Mouse (Mus musculus): Measurements from ENCODE around the gene Orc1.

Orc1 gene

DNA sequence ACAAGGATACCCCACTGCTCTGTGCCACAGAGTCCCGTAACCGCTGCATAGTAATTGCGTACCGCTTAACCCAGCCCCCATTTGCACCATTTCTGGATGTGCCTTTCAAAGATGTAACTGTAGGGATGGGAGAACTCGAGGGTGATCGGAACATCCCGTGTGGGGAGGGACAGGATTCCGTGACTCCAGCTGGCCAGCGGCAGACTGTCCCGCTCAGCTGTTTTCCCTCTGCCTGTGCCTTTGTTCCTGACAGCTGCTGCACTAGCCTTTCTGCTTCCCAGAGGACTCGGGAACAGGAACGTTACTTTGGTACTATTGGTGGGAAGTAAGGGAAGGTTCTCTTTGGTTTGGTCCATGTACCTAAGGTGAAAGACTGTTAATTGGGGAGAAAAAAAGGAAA, 54.5 kb downstream of the Orc1 start:
- in situ Hi-C loops (cut with MboI; ENCODE audit: unreplicated experiment in 2 of 2): loop anchor here in 1 of 2 experiments (5.0 kb wide), 1 partner anchor 296 kb away; no protein-coding TSS in a partner anchor

DNA sequence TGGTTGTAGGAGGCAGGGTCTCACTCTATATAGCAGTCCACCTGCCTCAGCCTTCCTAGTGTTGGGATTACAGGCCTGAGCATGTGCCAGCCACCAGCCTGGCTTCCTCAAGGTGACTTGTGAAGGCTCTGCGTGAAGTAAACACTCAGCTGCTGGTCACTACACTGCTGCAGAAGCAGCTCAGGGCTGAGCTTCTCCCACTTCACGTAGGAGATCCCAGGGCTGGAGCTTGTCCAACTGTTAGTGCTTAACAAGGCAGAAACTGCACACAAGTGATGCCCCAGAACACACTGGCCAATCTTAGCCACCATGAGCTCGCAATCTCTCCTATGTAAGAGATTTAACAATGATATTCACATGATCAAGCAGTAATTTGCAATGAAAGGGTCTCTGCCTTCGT, 55.5 kb downstream of the Orc1 start:
- in situ Hi-C loops (cut with MboI; ENCODE audit: unreplicated experiment in 2 of 2): loop anchor here (5.0 kb wide), 1 partner anchor 297 kb away; no protein-coding TSS in a partner anchor

DNA sequence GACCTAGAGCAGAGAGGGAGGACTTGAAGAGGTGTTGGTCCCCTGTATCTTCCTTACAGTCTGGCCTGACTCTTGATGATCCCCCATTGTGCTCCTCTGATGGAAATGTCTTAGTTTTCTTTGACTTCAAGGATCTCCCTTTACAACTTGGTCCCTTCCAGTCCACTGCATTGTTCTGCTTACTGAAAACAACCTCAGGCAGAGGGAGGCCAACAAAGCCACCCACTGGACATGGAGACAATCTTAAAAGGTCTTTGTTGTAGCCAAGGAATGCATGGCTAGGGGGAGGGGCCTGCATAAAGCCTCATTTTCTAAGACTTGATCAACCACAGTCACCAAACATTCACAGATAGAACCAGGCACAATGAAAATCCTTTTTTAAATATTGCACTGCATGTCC, 55.9 kb downstream of the Orc1 start:
- in situ Hi-C loops (cut with MboI; ENCODE audit: unreplicated experiment in 2 of 2): loop anchor here in 1 of 2 experiments (5.0 kb wide), 1 partner anchor 298 kb away; no protein-coding TSS in a partner anchor

- in situ Hi-C loops (cut with MboI; ENCODE audit: unreplicated experiment in 2 of 2): loop anchor here in 1 of 2 experiments (5.0 kb wide), 1 partner anchor 300 kb away; no protein-coding TSS in a partner anchor
Measured at GRCm38 (mm10) chr4:108637721-108638120, 58.5 kb downstream of the Orc1 start.

DNA sequence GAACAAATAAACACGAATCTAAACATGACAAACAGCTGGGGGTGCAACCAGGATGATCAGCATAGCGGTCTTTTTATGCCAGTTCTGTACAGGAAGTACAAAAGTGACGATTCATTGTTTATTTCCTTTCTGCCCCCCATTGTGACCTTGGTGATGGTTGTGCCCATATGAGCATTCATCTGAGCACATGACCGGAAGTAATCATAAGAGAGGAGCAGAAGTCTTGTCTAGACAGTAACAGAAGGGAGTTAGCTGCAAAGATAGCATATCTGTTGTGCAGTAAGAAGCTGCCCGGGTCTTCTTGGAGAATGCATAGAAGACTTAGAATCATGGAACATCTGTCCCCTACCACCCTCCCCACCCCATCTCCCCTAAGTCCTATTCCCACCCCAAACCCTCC, 59.5 kb downstream of the Orc1 start:
- in situ Hi-C loops (cut with MboI; ENCODE audit: unreplicated experiment in 2 of 2): loop anchor here in 1 of 2 experiments (5.0 kb wide), 1 partner anchor 301 kb away; no protein-coding TSS in a partner anchor

DNA sequence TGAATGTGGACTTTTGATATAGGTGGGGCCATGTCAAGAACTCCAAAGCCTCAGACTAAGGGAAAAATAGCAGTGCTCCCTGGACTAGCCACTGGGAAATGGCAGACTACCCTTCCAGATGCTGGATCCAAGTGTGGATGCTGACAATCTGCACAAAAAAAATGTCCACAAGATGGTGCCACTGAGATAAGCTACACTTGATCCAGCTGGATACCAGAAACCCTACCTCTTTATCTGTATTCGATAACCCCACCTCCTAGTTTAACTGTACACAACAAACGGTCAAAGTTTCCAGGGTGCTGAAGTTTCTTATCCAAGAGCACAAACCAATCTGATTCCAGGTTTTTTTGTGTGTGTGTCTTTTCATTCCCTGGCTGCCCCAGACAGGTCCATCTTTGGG, 85.2 kb downstream of the Orc1 start:
- in situ Hi-C loops (cut with MboI; ENCODE audit: unreplicated experiment in 2 of 2): no loop called here
